Mouse (Mus musculus) liver, embryonic 12.5 days (tissue): ENCODE results near the gene Pex11b. TPM values are rescaled to one million over a fixed set of nuclear protein-coding genes. Genes with fewer than 3 reads are reported as not detected.

Experiments used
- ATAC-seq: fragments of 200-750 bp; cut with Nextera tagmentation; 2 replicates; pipeline ENCODE4 v1.8.0; 2017; ENCODE audit warnings: moderate number of reproducible peaks, mild to moderate bottlenecking, moderate library complexity
- H3K27ac ChIP-seq: fragments of 300-500 bp; sonication (generic); 2 replicates; pipeline ENCODE4 v1.5.1; 2016; ENCODE audit warnings: mild to moderate bottlenecking
- H3K27me3 ChIP-seq: fragments of 300-500 bp; sonication (generic); replicated peaks from 2 replicates; pipeline ENCODE4 v1.6.1; 2016; ENCODE audit warnings: mild to moderate bottlenecking, moderate library complexity
- H3K36me3 ChIP-seq: fragments of 300-500 bp; sonication (generic); 2 replicates; pipeline ENCODE4 v1.6.1; 2016; ENCODE audit warnings: mild to moderate bottlenecking, moderate library complexity
- H3K4me1 ChIP-seq: fragments of 300-500 bp; sonication (generic); 2 replicates; pipeline ENCODE4 v1.6.1; 2016
- H3K4me2 ChIP-seq: fragments of 300-500 bp; sonication (generic); 2 replicates; pipeline ENCODE4 v1.6.1; 2016; ENCODE audit warnings: mild to moderate bottlenecking, moderate library complexity
- H3K4me3 ChIP-seq: fragments of 300-500 bp; sonication (generic); 2 replicates; pipeline ENCODE4 v1.5.1; 2016; ENCODE audit warnings: mild to moderate bottlenecking, moderate library complexity
- H3K9ac ChIP-seq: fragments of 300-500 bp; sonication (generic); 2 replicates; pipeline ENCODE4 v1.6.1; 2016; ENCODE audit warnings: mild to moderate bottlenecking, moderate library complexity
- H3K9me3 ChIP-seq: fragments of 300-500 bp; sonication (generic); replicated peaks from 2 replicates; pipeline ENCODE4 v1.6.1; 2016; ENCODE audit warnings: mild to moderate bottlenecking, moderate library complexity
- WGBS: fragments of 180-500 bp; shearing (Covaris S2); methylation state at CpG from one replicate; pipeline ENCODE4 v1.1.7; 2016; ENCODE audit not compliant: insufficient replicate concordance; 5-methylcytosine and 5-hydroxymethylcytosine counted together
- polyA plus RNA-seq: library from polyadenylated mRNA; unstranded; fragments of >200 nt; fragmentation: Nextera tagmentation; extraction: Ambion mirVana; gene quantifications from 2 replicates; pipeline ENCODE4 v1.2.1, GENCODE M21; 2016

Gene Pex11b
- polyA plus RNA-seq, result 24.9 and 25.6 TPM in 2 replicates

DNA sequence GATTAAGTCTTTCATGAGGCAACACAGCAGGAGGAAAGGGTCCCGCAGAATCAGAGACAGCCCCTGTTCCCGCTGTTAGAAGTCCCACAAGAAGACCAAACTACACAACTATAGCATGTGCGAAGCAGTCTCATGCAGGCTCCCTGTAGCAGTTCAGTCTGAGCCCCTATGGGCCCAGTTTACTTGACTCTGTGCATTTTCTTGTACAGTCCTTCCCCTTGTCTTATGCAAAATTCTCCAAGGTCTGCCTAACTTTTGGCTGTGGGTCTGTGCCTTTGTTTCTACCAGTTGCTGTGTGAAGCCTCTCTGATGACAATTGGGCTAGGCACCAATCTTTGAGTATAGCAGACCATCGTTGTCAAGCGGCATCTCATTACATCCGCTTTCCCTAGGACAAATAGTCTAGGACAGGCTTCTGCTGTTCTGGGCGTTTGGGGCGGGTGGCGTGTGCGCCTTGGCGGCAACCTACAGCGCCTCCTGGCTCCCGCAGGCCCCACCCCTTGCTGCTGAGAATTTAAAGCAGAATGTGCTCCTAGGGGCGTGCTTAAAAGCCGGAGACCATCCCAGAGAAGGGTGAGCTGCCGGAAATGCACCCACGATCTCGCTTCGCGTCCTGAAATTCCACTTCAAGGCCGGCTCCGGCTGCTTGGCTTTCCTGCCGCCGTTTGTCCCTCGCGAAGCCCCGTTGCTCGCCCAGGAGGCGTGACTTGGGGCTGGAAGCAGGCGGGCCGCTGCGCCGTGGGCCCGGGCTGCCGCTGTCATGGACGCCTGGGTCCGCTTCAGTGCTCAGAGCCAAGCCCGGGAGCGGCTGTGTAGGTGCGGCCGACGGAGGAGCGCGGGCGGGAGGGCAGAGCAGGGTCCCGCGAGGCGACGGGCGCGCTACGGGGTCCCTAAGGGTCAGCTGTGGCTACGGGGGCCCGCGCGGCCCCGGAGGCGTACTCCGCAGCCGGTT, at the start of gene Pex11b, which contains the start of gene Gm42957:
TSS of gene Pex11b (plus strand) at position 449 of the 952 bp plus-strand sequence.
TSS of gene Gm42957 (plus strand) at position 547 of the 952 bp plus-strand sequence.
- H3K4me2 ChIP-seq, result peak within 1 kb of the TSS; percentile 91
- H3K4me1 ChIP-seq, result peaks cover 48% of the 10 kb centered on the region
- 2% methylated on average over 60 of the region's 60 CpGs for WGBS
- H3K9ac ChIP-seq, result peak within 1 kb of the TSS; percentile 97
- H3K9me3 ChIP-seq, result no peaks in the 10 kb centered on the region
- H3K27ac ChIP-seq, result peak within 1 kb of the TSS; percentile 85
- peaks cover 61% of the 10 kb centered on the region for H3K36me3 ChIP-seq
- peak within 1 kb of the TSS; percentile 90 for H3K4me3 ChIP-seq
- H3K27me3 ChIP-seq, result no peaks in the 10 kb centered on the region
- ATAC-seq, result peak; percentile 89

DNA sequence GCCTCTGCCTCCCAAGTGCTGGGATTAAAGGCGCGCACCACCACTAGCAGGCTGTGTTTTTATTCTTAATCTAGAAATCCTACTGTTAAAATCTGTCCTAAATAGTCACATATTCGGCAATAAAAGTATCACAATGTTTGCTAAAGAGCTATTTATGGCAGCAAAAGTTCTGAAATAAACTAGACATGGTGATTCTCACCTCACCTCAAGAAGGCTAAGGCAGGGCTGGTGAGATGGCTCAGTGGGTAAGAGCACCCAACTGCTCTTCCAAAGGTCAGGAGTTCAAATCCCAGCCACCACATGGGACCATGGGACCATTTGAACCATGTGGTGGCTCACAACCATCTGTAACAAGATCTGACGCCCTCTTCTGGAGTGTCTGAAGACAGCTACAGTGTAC, 44.5 kb upstream of the Pex11b start:
- Histone ChIP-seq H3K27ac (no peak overlapping the region), H3K36me3 (0 out of 2 replicates have a peak, but pooled peaks cover 3% of the 10 kb centered on the region), H3K4me1 (peaks cover 17% of the 10 kb centered on the region), H3K4me2 (no peak overlapping the region), H3K27me3 (peaks cover 11% of the 10 kb centered on the region), H3K9me3 (no peaks in the 10 kb centered on the region), H3K4me3 (no peak overlapping the region), H3K9ac (no peak overlapping the region)
- WGBS, result 67% methylated on average over 4 of the region's 4 CpGs
- no peak for ATAC-seq

DNA sequence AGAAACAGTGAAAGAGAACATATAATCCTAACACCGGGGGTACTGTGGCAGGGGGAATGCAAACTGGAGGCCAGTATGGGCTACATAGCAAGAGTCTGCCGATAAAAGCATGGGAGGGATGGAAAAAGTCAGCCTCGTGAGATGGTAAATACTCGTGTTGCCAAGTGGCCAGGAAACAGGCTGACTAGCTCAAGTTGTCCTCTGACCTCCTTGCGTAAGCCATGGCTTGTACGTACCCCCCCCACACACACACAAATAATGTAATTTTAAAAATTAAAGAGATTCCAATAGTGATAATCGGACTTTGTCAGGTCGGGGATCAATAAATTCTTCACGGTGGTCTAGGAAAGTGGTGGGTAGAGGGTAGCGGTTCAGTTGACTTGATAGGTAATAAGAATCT, 41.8 kb upstream of the Pex11b start:
- ATAC-seq, result 0 out of 2 replicates have a peak, but pooled peaks have one; percentile 19
- Histone ChIP-seq H3K9ac (peak overlapping the region; percentile 81), H3K9me3 (no peaks in the 10 kb centered on the region), H3K27ac (peak overlapping the region; percentile 82), H3K4me2 (peak overlapping the region; percentile 89), H3K4me1 (peaks cover 41% of the 10 kb centered on the region), H3K27me3 (peaks cover 39% of the 10 kb centered on the region), H3K36me3 (0 out of 2 replicates have a peak, but pooled peaks cover 3% of the 10 kb centered on the region), H3K4me3 (peak overlapping the region; percentile 73)
- 1% methylated on average over 10 of the region's 10 CpGs for WGBS

DNA sequence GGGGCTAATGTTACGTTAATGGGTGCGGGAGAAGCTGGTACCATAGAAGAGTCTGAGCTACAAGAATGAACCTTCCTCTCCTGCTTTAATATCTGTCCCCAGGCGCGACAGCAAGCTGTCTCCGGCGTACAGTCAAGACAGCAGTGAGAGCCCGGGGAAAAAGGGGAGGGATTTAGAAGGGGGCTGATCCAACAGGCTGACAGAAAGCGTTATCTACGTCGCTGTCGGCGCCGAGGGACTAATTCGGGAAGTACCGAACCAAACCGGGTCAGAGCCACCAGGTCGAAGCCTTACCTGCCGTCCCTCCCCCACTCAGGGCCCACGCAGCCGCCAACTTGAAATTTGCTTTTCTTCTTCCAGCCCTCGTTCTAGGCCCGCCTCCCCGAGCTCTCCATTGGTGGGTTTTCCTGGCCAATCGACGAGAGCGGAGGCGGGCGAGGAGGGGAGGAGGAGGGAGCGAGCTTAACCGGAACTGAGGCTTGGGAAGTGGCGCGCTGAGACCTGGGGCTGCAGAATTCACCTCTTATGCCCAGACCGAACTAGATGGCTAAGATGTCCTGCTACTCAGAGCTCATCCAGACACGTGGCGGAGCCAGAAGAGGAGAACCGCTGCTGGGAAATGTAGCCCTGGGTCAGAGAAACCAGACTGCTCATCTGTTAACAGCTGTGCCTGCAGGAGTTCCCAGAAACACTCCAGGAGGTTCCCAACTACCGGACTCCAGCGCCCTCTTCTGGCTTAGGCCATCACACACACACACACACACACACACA, 41.2 kb upstream of the Pex11b start, which contains the start of gene Polr3gl:
TSS of gene Polr3gl (minus strand) at position 392 of the 771 bp plus-strand sequence.
- under 1% methylated on average over 37 of the region's 38 CpGs for WGBS
- Histone ChIP-seq H3K4me2 (peak within 1 kb of the TSS; percentile 89), H3K4me3 (peak within 1 kb of the TSS; percentile 73), H3K36me3 (0 out of 2 replicates have a peak, but pooled peaks cover 3% of the 10 kb centered on the region), H3K27ac (peak within 1 kb of the TSS; percentile 82), H3K9me3 (no peaks in the 10 kb centered on the region), H3K4me1 (peaks cover 42% of the 10 kb centered on the region), H3K9ac (peak within 1 kb of the TSS; percentile 81), H3K27me3 (peaks cover 45% of the 10 kb centered on the region)
- ATAC-seq, result peak; percentile 94

DNA sequence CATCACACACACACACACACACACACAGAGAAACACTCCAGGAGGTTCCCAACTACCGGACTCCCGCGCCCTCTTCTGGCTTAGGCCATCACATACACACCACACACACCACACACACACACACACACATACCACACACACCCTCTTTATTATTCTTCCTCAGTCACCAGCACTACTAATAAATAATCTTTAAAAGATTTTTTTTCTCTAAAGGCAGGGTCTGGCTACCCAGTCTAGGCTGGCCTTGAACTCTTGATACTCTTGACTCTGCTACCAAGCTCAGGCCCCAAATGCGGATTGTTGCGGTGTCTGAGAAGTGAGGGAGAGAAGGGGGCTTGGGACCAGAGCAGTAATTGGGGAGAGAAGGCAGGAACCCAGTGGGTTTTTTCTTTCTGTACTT, 40.3 kb upstream of the Pex11b start:
- ATAC-seq, result no peak
- no peak overlapping the region for H3K4me3 ChIP-seq
- H3K9ac ChIP-seq, result no peak overlapping the region
- H3K4me2 ChIP-seq, result no peak overlapping the region
- H3K4me1 ChIP-seq, result peaks cover 42% of the 10 kb centered on the region
- H3K9me3 ChIP-seq, result no peaks in the 10 kb centered on the region
- peaks cover 53% of the 10 kb centered on the region for H3K27me3 ChIP-seq
- WGBS, result 76% methylated on average over 5 of the region's 5 CpGs
- H3K27ac ChIP-seq, result no peak overlapping the region
- 0 out of 2 replicates have a peak, but pooled peaks cover 3% of the 10 kb centered on the region for H3K36me3 ChIP-seq

DNA sequence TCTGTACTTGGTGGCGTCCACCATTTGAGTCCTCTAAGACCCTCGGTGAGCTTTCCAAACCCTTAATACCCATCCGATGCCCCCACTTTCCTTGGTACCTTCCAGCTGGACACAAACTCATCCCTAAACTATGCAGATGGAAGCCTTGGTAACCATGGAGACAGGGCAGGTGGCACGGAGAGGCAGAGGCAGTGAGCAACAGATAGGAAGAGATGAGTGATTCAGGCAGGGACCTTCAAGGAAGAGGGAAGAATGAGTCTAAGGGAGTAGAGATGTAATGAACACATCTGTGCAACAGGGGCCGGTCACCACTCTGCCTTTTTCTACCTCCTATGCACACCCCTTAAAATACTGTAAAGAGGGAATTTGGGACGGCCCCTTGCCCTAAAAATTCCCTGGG, 39.5 kb upstream of the Pex11b start:
- H3K9me3 ChIP-seq, result no peaks in the 10 kb centered on the region
- ATAC-seq, result no peak
- H3K27ac ChIP-seq, result no peak overlapping the region
- peaks cover 46% of the 10 kb centered on the region for H3K4me1 ChIP-seq
- no peaks in the 10 kb centered on the region for H3K36me3 ChIP-seq
- 40% methylated on average over 6 of the region's 6 CpGs for WGBS
- peaks cover 61% of the 10 kb centered on the region for H3K27me3 ChIP-seq
- no peak overlapping the region; the same call in 1 of the 2 replicates for H3K4me2 ChIP-seq
- no peak overlapping the region for H3K4me3 ChIP-seq
- no peak overlapping the region for H3K9ac ChIP-seq

DNA sequence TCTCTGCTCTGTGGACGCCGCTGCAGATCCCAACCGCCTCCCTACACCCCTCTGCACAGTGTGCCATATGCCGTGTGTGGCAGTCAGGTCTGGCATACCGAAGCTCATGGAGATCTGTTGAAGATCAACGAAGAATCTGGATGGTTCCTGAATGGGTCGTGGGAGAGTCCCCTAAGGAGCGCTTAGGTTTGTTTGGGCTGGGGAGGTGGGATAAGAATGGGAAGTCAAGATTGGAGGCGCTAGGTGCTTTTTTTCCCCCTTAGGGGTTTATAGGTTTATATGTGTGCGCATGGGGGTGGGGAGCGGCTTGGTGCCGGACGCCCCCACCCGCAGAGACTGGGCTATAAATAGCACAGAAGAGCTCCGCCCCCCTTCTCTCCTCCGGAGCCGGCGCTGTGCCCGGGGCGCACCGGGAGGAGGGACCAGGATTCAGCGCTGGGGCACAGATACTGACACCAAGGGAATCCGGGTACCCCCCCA, 38.9 kb upstream of the Pex11b start, which contains the start of gene Ankrd34a:
TSS of gene Ankrd34a (plus strand) at position 409 of the 480 bp plus-strand sequence.
- H3K4me1 ChIP-seq, result peaks cover 52% of the 10 kb centered on the region
- H3K9me3 ChIP-seq, result no peaks in the 10 kb centered on the region
- peak within 1 kb of the TSS; percentile 9; the same call in 1 of the 2 replicates for H3K9ac ChIP-seq
- peaks cover 68% of the 10 kb centered on the region for H3K27me3 ChIP-seq
- peak within 1 kb of the TSS; percentile 69 for H3K4me2 ChIP-seq
- WGBS, result 2% methylated on average over 23 of the region's 23 CpGs
- no peak within 1 kb of the TSS for H3K27ac ChIP-seq
- ATAC-seq, result no peak
- H3K36me3 ChIP-seq, result no peaks in the 10 kb centered on the region
- peak within 1 kb of the TSS; percentile 44 for H3K4me3 ChIP-seq

DNA sequence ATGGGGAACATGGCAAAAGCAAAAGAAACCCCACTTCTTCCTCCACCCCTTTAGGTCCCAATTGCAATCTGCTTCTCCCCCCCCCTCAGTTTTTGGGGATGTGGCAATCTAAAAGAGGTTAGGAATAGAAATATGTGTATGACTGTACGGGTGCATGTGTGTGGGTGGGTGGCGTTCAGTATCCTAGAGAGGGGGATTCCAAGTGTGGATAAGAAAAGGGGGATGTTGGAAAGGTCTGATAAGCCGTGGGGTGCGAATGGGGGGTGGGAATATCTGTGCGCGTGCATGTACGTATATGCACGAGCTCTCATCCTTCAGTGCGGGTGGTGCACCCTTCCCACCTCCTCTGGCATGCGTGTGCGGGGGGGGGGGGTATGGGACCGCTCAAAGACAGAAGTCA, 38.3 kb upstream of the Pex11b start:
- Histone ChIP-seq H3K9ac (no peak overlapping the region), H3K9me3 (no peaks in the 10 kb centered on the region), H3K27ac (no peak overlapping the region), H3K4me2 (peak overlapping the region; percentile 69), H3K27me3 (peaks cover 73% of the 10 kb centered on the region), H3K4me3 (peak overlapping the region; percentile 44), H3K36me3 (no peaks in the 10 kb centered on the region), H3K4me1 (peaks cover 56% of the 10 kb centered on the region)
- WGBS, result 5% methylated on average over 11 of the region's 12 CpGs
- ATAC-seq, result no peak

DNA sequence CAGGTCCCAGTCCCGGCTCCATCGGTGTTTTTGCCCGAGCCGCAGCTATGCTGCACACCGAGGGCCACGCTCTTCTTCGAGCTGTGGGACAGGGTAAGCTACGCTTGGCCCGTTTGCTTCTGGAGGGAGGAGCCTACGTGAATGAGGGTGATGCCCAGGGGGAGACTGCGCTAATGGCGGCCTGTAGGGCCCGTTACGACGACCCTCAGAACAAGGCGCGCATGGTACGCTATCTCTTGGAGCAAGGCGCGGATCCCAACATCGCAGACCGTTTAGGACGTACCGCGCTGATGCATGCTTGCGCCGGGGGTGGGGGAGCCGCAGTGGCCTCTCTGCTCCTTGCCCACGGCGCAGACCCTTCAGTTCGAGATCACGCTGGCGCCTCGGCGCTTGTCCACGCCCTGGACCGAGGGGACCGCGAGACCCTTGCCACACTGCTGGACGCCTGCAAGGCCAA, 37.7 kb upstream of the Pex11b start:
- Histone ChIP-seq H3K4me3 (peak overlapping the region; percentile 44), H3K9me3 (no peaks in the 10 kb centered on the region), H3K27me3 (peaks cover 80% of the 10 kb centered on the region), H3K4me2 (peak overlapping the region; percentile 69), H3K27ac (no peak overlapping the region; the same call in 1 of the 2 replicates), H3K9ac (peak overlapping the region; percentile 9; the same call in 1 of the 2 replicates), H3K4me1 (peaks cover 53% of the 10 kb centered on the region), H3K36me3 (no peaks in the 10 kb centered on the region)
- no peak for ATAC-seq
- WGBS, result 1% methylated on average over 40 of the region's 40 CpGs

DNA sequence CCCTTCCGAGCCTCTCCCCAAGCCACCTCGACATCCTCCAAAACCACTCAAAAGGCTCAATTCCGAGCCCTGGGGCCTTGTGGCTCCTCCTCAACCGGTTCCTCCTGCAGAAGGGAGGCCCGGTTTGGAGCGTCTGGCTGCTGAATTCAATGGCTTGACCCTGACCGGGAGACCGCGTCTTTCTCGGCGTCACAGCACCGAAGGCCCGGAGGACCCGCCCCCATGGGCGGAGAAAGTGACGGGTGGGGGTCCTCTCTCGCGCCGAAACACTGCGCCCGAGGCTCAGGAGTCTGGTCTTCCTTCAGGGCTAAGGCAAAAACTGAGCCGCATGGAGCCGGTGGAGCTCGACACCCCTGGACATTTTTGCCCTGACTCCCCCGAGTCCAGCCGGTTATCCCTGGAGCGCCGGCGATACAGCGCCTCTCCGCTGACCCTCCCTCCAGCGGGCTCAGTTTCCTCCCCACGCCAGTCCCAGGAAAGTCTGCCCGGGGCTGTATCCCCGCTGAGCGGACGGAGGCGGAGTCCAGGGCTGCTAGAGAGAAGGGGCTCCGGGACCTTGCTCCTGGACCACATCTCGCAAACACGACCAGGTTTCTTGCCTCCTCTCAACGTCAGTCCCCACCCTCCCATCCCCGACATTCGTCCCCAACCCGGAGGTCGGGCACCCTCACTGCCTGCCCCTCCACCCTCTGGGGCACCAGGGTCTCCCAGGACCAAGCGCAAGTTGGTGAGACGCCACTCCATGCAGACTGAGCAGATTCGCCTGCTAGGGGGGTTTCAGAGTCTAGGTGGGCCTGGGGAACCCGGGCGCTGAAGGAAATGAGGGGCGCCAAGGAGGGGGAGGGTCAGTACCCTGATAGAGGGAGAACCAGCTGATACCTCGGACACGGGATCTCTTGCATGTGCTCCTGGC, 36.8 kb upstream of the Pex11b start:
- Histone ChIP-seq H3K27me3 (peaks cover 85% of the 10 kb centered on the region), H3K9ac (peak overlapping the region; percentile 9; the same call in 1 of the 2 replicates), H3K4me2 (peak overlapping the region; percentile 69), H3K4me3 (peak overlapping the region; percentile 44), H3K36me3 (no peaks in the 10 kb centered on the region), H3K4me1 (peaks cover 43% of the 10 kb centered on the region), H3K27ac (no peak overlapping the region), H3K9me3 (no peaks in the 10 kb centered on the region)
- WGBS, result 5% methylated on average over 54 of the region's 54 CpGs
- ATAC-seq, result no peak
